Mouse (Mus musculus) forebrain, embryonic 16.5 days (tissue): ENCODE results near the gene Rnf182. TPM values are rescaled to one million over a fixed set of nuclear protein-coding genes. Genes with fewer than 3 reads are reported as not detected.

Experiments
- ATAC-seq: fragments of 200-750 bp; cut with Nextera tagmentation; 2 replicates; pipeline ENCODE4 v1.8.0; 2017; ENCODE audit warnings: mild to moderate bottlenecking, moderate library complexity
- H3K27ac ChIP-seq: fragments of 300-500 bp; sonication (generic); 2 replicates; pipeline ENCODE4 v1.5.1; 2014; ENCODE audit warnings: low read length, control low read depth
- H3K27me3 ChIP-seq: fragments of 300-500 bp; sonication (generic); replicated peaks from 2 replicates; pipeline ENCODE4 v1.6.1; 2014; ENCODE audit warnings: low read length; ENCODE audit not compliant: control insufficient read depth, insufficient read depth
- H3K36me3 ChIP-seq: fragments of 300-500 bp; sonication (generic); 2 replicates; pipeline ENCODE4 v1.6.1; 2014; ENCODE audit not compliant: control insufficient read depth, insufficient read depth
- H3K4me1 ChIP-seq: fragments of 300-500 bp; sonication (generic); replicated peaks from 2 replicates; pipeline ENCODE4 v1.6.1; 2014; ENCODE audit warnings: low read length; ENCODE audit not compliant: control insufficient read depth, insufficient read depth
- H3K4me2 ChIP-seq: fragments of 300-500 bp; sonication (generic); 2 replicates; pipeline ENCODE4 v1.6.1; 2014; ENCODE audit warnings: mild to moderate bottlenecking, low read length, control low read depth
- H3K4me3 ChIP-seq: fragments of 300-500 bp; sonication (generic); replicated peaks from 2 replicates; pipeline ENCODE4 v1.5.1; 2014; ENCODE audit warnings: mild to moderate bottlenecking, low read length, control low read depth
- H3K9ac ChIP-seq: fragments of 300-500 bp; sonication (generic); replicated peaks from 2 replicates; pipeline ENCODE4 v1.6.1; 2014; ENCODE audit warnings: low read depth, low read length, control low read depth
- H3K9me3 ChIP-seq: fragments of 300-500 bp; sonication (generic); 2 replicates; pipeline ENCODE4 v1.6.1; 2016; ENCODE audit warnings: low read length; ENCODE audit not compliant: control insufficient read depth
- WGBS: fragments of 180-500 bp; shearing (Covaris S2); extraction: QIAGEN DNeasy Blood & Tissue Kit; methylation state at CpG from one replicate; pipeline ENCODE4 v1.1.7; 2014; 5-methylcytosine and 5-hydroxymethylcytosine counted together
- polyA plus RNA-seq: library from polyadenylated mRNA; unstranded; fragments of >200 nt; fragmentation: Nextera tagmentation; extraction: Ambion mirVana; gene quantifications from 2 replicates; pipeline ENCODE4 v1.2.1, GENCODE M21; 2015

Rnf182 gene
- polyA plus RNA-seq, 1 experiment from 2014 or later: 51.6 TPM

- Histone ChIP-seq H3K36me3 (0 out of 2 replicates have a peak, but pooled peaks cover 2% of the 10 kb centered on the region), H3K4me1 (0 out of 2 replicates have a peak, but pooled peaks cover 5% of the 10 kb centered on the region), H3K9me3 (no peaks in the 10 kb centered on the region), H3K27me3 (no peaks in the 10 kb centered on the region), H3K9ac (no peak overlapping the region), H3K27ac (no peak overlapping the region), H3K4me3 (no peak overlapping the region), H3K4me2 (no peak overlapping the region)
- no peak for ATAC-seq
- 95% methylated on average over 6 of the region's 6 CpGs for WGBS
Measured at GRCm38 (mm10) chr13:43631266-43631665, 15.8 kb downstream of the Rnf182 start.

GRCm38 (mm10) chr13:43633024-43633423 is 17.5 kb downstream of the Rnf182 start:
- 0 out of 2 replicates have a peak, but pooled peaks cover 5% of the 10 kb centered on the region for H3K4me1 ChIP-seq
- no peak overlapping the region for H3K9ac ChIP-seq
- no peak for ATAC-seq
- H3K9me3 ChIP-seq: no peaks in the 10 kb centered on the region
- H3K4me2 ChIP-seq: no peak overlapping the region
- H3K4me3 ChIP-seq: no peak overlapping the region
- 0 out of 2 replicates have a peak, but pooled peaks cover 2% of the 10 kb centered on the region for H3K36me3 ChIP-seq
- no peaks in the 10 kb centered on the region for H3K27me3 ChIP-seq
- 89% methylated on average over 4 of the region's 4 CpGs for WGBS
- H3K27ac ChIP-seq: no peak overlapping the region

- H3K9ac ChIP-seq: no peak overlapping the region
- H3K4me2 ChIP-seq: no peak overlapping the region
- ATAC-seq: no peak
- H3K4me3 ChIP-seq: no peak overlapping the region
- H3K27ac ChIP-seq: no peak overlapping the region
- WGBS: 66% methylated on average over 7 of the region's 7 CpGs
- H3K36me3 ChIP-seq: no peaks in the 10 kb centered on the region
- 0 out of 2 replicates have a peak, but pooled peaks cover 5% of the 10 kb centered on the region for H3K4me1 ChIP-seq
- H3K27me3 ChIP-seq: no peaks in the 10 kb centered on the region
- H3K9me3 ChIP-seq: no peaks in the 10 kb centered on the region
Measured at GRCm38 (mm10) chr13:43637720-43638119, 22.2 kb downstream of the Rnf182 start.

- no peaks in the 10 kb centered on the region for H3K9me3 ChIP-seq
- no peak for ATAC-seq
- peaks cover 10% of the 10 kb centered on the region for H3K4me1 ChIP-seq
- no peak overlapping the region for H3K9ac ChIP-seq
- H3K36me3 ChIP-seq: no peaks in the 10 kb centered on the region
- no peak overlapping the region for H3K27ac ChIP-seq
- no peak overlapping the region for H3K4me2 ChIP-seq
- no peaks in the 10 kb centered on the region for H3K27me3 ChIP-seq
- H3K4me3 ChIP-seq: no peak overlapping the region
- WGBS: 36% methylated on average over 1 of the region's 1 CpGs
Measured at GRCm38 (mm10) chr13:43644991-43645390, 29.5 kb downstream of the Rnf182 start.

- H3K27ac ChIP-seq: no peak overlapping the region
- H3K9me3 ChIP-seq: no peaks in the 10 kb centered on the region
- no peaks in the 10 kb centered on the region for H3K27me3 ChIP-seq
- no peak for ATAC-seq
- no peaks in the 10 kb centered on the region for H3K36me3 ChIP-seq
- H3K9ac ChIP-seq: no peak overlapping the region
- H3K4me3 ChIP-seq: no peak overlapping the region
- H3K4me2 ChIP-seq: no peak overlapping the region
- WGBS: 48% methylated on average over 6 of the region's 6 CpGs
- H3K4me1 ChIP-seq: peaks cover 10% of the 10 kb centered on the region
Measured at GRCm38 (mm10) chr13:43648556-43648955, 33.0 kb downstream of the Rnf182 start.

GRCm38 (mm10) chr13:43651277-43651676 is 35.8 kb downstream of the Rnf182 start:
- no peaks in the 10 kb centered on the region for H3K36me3 ChIP-seq
- peaks cover 10% of the 10 kb centered on the region for H3K4me1 ChIP-seq
- no peaks in the 10 kb centered on the region for H3K9me3 ChIP-seq
- H3K9ac ChIP-seq: no peak overlapping the region
- ATAC-seq: no peak
- no peak overlapping the region for H3K4me3 ChIP-seq
- no peak overlapping the region for H3K4me2 ChIP-seq
- H3K27me3 ChIP-seq: no peaks in the 10 kb centered on the region
- H3K27ac ChIP-seq: no peak overlapping the region
- 70% methylated on average over 3 of the region's 3 CpGs for WGBS

- Histone ChIP-seq H3K4me2 (no peak overlapping the region), H3K9ac (no peak overlapping the region), H3K27me3 (no peaks in the 10 kb centered on the region), H3K9me3 (no peaks in the 10 kb centered on the region), H3K4me3 (no peak overlapping the region), H3K4me1 (no peaks in the 10 kb centered on the region; the same call in none of the 2 replicates), H3K27ac (no peak overlapping the region), H3K36me3 (no peaks in the 10 kb centered on the region)
- WGBS: 83% methylated on average over 6 of the region's 6 CpGs
- no peak for ATAC-seq
Measured at GRCm38 (mm10) chr13:43654091-43654490, 38.6 kb downstream of the Rnf182 start.

- no peak overlapping the region for H3K9ac ChIP-seq
- H3K27ac ChIP-seq: no peak overlapping the region
- peaks cover 15% of the 10 kb centered on the region for H3K4me1 ChIP-seq
- H3K4me3 ChIP-seq: no peak overlapping the region
- no peaks in the 10 kb centered on the region for H3K27me3 ChIP-seq
- H3K36me3 ChIP-seq: no peaks in the 10 kb centered on the region
- H3K4me2 ChIP-seq: no peak overlapping the region
- ATAC-seq: no peak; the same call in 1 of the 2 replicates
- H3K9me3 ChIP-seq: no peaks in the 10 kb centered on the region
- WGBS: 96% methylated on average over 4 of the region's 4 CpGs
Measured at GRCm38 (mm10) chr13:43663225-43663624, 47.7 kb downstream of the Rnf182 start.

- Histone ChIP-seq H3K4me1 (peaks cover 15% of the 10 kb centered on the region), H3K9me3 (no peaks in the 10 kb centered on the region), H3K36me3 (no peaks in the 10 kb centered on the region), H3K27ac (peak overlapping the region; percentile 7; the same call in 1 of the 2 replicates), H3K4me3 (no peak overlapping the region), H3K27me3 (no peaks in the 10 kb centered on the region), H3K4me2 (no peak overlapping the region), H3K9ac (no peak overlapping the region)
- ATAC-seq: peak; percentile 76
- 66% methylated on average over 12 of the region's 12 CpGs for WGBS
Measured at GRCm38 (mm10) chr13:43666130-43666529, 50.6 kb downstream of the Rnf182 start.

- ATAC-seq: no peak
- H3K4me2 ChIP-seq: no peak overlapping the region
- WGBS: 80% methylated on average over 6 of the region's 6 CpGs
Measured at GRCm38 (mm10) chr13:43666920-43667319, 51.4 kb downstream of the Rnf182 start.

More at GRCm38 (mm10) chr13:43666920-43667319, 51.4 kb downstream of the Rnf182 start:
- Histone ChIP-seq H3K9me3 (no peaks in the 10 kb centered on the region), H3K36me3 (no peaks in the 10 kb centered on the region), H3K4me3 (no peak overlapping the region), H3K4me1 (peaks cover 15% of the 10 kb centered on the region), H3K27me3 (no peaks in the 10 kb centered on the region), H3K9ac (no peak overlapping the region), H3K27ac (no peak overlapping the region)
